18 mouse cellular contexts compared by ENCODE assay signal in the genomic region with DNA sequence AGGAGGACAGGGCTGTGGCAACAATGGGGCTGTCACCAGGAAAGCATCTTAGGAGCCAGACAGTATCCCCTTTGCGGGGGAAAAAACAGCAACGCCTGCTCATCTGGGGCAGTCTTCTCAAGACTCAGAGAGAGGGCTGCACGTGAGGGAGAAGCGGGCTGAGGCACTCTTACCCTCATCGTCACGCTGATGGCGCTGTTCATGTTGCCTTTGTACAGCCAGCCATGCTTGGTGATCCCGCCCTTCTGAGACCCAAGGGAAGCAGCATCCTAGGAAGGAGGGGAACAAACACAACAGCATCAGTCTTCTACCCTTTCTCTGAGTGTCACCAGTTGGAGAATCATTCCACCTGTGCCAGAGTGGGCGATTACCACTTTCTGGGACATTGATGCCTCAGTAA.
"Had no signal": no experiment of that assay in that cellular context is flagged by ENCODE, and none has a peak within 500 bp of the region (broad histone marks: within the 10 kb centered on the region; RNA-seq: fewer than 3 reads in every experiment).

No protein-coding gene starts in this region.

- DNase-seq: layer of hippocampus, postnatal 36 days; liver, embryonic 13.5 days; lung, adult 2 months; lung, postnatal 14 days; right cerebral cortex, adult 18-20 months; right cerebral cortex, postnatal 14 days; right cerebral cortex, postnatal 4 days; thymus, adult 2 months; thymus, postnatal 14 days; thymus, postnatal 4 days had no signal

- H3K9ac ChIP-seq: liver, embryonic 13.5 days; midbrain, embryonic 12.5 days; midbrain, embryonic 15.5 days; neural tube, embryonic 12.5 days; neural tube, embryonic 15.5 days had no signal

- H3K4me2 ChIP-seq: liver, embryonic 13.5 days; midbrain, embryonic 12.5 days; midbrain, embryonic 15.5 days; neural tube, embryonic 12.5 days; neural tube, embryonic 15.5 days had no signal

- H3K9me3 ChIP-seq: liver, embryonic 13.5 days; midbrain, embryonic 12.5 days; midbrain, embryonic 15.5 days; neural tube, embryonic 12.5 days; neural tube, embryonic 15.5 days had no signal

- H3K27ac ChIP-seq: left cerebral cortex, adult 2 months; liver, embryonic 13.5 days; macrophage; midbrain, embryonic 12.5 days; midbrain, embryonic 15.5 days; neural tube, embryonic 12.5 days; neural tube, embryonic 15.5 days; stomach, postnatal 0 days had no signal

- ATAC-seq: intestine, embryonic 16.5 days; midbrain, embryonic 15.5 days had no signal

- H3K27me3 ChIP-seq: liver, embryonic 13.5 days; midbrain, embryonic 12.5 days; midbrain, embryonic 15.5 days; neural tube, embryonic 12.5 days; neural tube, embryonic 15.5 days had no signal

- H3K4me3 ChIP-seq: left cerebral cortex, adult 2 months; liver, embryonic 13.5 days; midbrain, embryonic 12.5 days; midbrain, embryonic 15.5 days; neural tube, embryonic 12.5 days; neural tube, embryonic 15.5 days had no signal

- H3K4me1 ChIP-seq: midbrain, embryonic 12.5 days; midbrain, embryonic 15.5 days had no signal

- H3K36me3 ChIP-seq: liver, embryonic 13.5 days; midbrain, embryonic 12.5 days; midbrain, embryonic 15.5 days; neural tube, embryonic 12.5 days had no signal
